Mouse (Mus musculus): ENCODE data around the gene Gm45713. TPM values are rescaled to one million over a fixed set of nuclear protein-coding genes. Genes with fewer than 3 reads are reported as not detected.
"Not testable (repeated sequence)": the region's sequence is repeated elsewhere in the genome, so short reads cannot be mapped to it uniquely, and the experiment has no call there.

Gene Gm45713
- polyA plus RNA-seq, 1 experiment from 2014 or later: not detected

DNA sequence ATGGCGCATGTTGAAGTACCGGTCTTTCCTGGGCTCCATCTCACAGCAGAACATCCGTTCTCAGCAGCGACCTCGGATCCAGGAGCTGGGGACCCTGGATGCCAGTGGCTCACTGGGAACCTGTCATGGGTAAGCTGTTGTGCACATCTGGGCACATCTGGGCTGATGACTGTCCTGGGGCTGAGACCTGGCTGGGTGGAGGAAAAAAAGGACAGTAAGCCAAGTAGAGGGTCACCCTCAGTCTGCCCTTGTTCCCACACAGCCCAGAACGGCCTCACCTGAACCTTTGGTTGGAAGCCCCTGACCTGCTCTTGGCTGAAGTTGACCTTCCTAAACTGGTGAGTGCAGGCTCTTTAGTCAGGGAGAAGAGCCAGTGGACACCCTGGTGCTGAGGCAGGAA, 23.0 kb upstream of the Gm45713 start:
- ATAC-seq: no peak
- peaks cover 20% of the 10 kb centered on the region for H3K4me1 ChIP-seq (replicated peaks; ENCODE audit: control insufficient read depth, insufficient read depth, low read length)
- no peak overlapping the region for H3K4me2 ChIP-seq (ENCODE audit: low read length)
- peaks cover 3% of the 10 kb centered on the region; the same call in 1 of the 2 replicates for H3K27me3 ChIP-seq (replicated peaks; ENCODE audit: control insufficient read depth, insufficient read depth, low read length)
- no peaks in the 10 kb centered on the region; the same call in 1 of the 2 replicates for H3K36me3 ChIP-seq (ENCODE audit: control insufficient read depth, insufficient read depth)
- H3K9me3 ChIP-seq (ENCODE audit: control insufficient read depth, low read length): no peaks in the 10 kb centered on the region
- no peak overlapping the region for H3K27ac ChIP-seq (ENCODE audit: low read length)
- no peak overlapping the region for H3K9ac ChIP-seq (replicated peaks; ENCODE audit: low read depth, low read length)
- no peak overlapping the region for H3K4me3 ChIP-seq (replicated peaks; ENCODE audit: low read length)
- whole genome bisulfite sequencing: 97% methylated on average over 6 of the region's 6 CpGs

DNA sequence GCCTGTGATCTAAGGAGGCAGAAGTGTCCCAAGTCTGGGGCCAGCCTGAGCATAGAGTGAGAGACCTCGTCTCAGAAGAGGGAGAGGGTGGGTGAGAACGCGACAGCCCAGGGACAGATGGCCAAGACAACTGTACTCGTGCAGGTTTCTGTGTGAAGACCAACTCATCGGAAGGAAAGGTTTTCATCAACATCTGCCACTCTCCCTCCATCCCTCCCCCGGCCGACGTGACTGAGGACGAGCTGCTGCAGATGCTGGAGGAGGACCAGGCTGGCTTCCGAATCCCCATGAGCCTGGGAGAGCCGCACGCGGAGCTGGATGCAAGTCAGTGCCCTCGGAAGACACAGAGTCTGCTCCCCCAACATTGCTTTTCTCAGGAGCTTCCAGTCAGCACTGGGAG, 21.4 kb upstream of the Gm45713 start:
- H3K36me3 ChIP-seq (ENCODE audit: control insufficient read depth, insufficient read depth): no peaks in the 10 kb centered on the region; the same call in 1 of the 2 replicates
- ATAC-seq: no peak
- peaks cover 20% of the 10 kb centered on the region for H3K4me1 ChIP-seq (replicated peaks; ENCODE audit: control insufficient read depth, insufficient read depth, low read length)
- no peaks in the 10 kb centered on the region for H3K9me3 ChIP-seq (ENCODE audit: control insufficient read depth, low read length)
- no peak overlapping the region for H3K4me3 ChIP-seq (replicated peaks; ENCODE audit: low read length)
- no peak overlapping the region for H3K9ac ChIP-seq (replicated peaks; ENCODE audit: low read depth, low read length)
- no peaks in the 10 kb centered on the region for H3K27me3 ChIP-seq (replicated peaks; ENCODE audit: control insufficient read depth, insufficient read depth, low read length)
- no peak overlapping the region for H3K4me2 ChIP-seq (ENCODE audit: low read length)
- H3K27ac ChIP-seq (ENCODE audit: low read length): no peak overlapping the region
- WGBS: 75% methylated on average over 14 of the region's 14 CpGs

DNA sequence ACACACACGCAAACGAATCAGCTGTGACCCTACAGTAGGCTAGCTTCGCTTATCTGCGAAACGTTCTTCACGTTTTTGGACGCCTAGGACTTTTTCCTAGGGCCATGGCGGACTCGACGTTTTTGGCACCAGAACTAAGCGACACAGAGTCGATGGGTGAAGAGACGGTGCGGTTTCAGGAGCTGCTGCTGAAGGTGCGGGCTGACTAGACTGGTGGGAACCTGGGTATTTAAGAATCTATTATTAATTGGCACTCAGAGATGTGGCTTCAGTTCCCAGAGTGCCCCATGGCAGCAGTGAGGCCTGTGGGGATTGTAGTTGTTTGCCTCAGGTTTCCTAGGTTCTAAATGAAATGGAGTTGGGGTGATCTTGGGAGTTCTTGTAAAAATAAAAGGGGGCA, 20.2 kb upstream of the Gm45713 start:
- Histone ChIP-seq H3K9ac (replicated peaks; ENCODE audit: low read depth, low read length) (no peak overlapping the region), H3K4me2 (ENCODE audit: low read length) (no peak overlapping the region), H3K4me1 (replicated peaks; ENCODE audit: control insufficient read depth, insufficient read depth, low read length) (peaks cover 19% of the 10 kb centered on the region), H3K27me3 (replicated peaks; ENCODE audit: control insufficient read depth, insufficient read depth, low read length) (no peaks in the 10 kb centered on the region), H3K4me3 (replicated peaks; ENCODE audit: low read length) (no peak overlapping the region), H3K36me3 (ENCODE audit: control insufficient read depth, insufficient read depth) (no peaks in the 10 kb centered on the region; the same call in 1 of the 2 replicates), H3K27ac (ENCODE audit: low read length) (no peak overlapping the region), H3K9me3 (ENCODE audit: control insufficient read depth, low read length) (no peaks in the 10 kb centered on the region)
- no peak for ATAC-seq
- 94% methylated on average over 15 of the region's 15 CpGs for WGBS

DNA sequence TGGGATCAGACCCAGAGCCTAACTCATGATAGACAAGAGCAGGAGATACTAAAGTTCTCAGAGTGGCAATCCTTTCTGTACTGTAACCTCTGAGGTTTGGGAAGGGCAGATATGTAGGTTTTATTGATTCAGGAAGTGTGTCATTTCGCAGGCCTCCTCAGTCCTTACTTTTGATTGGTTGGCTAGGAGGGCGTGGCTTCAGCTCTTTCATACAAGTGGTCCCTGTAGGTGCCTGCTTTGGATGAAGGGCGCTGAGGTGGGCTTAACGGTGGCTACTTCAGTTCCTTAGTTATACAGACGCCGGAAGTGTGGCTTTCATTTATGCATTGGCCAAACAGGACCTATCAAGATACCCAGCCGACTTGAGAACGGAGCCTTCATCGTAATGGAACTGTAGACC, 19.6 kb upstream of the Gm45713 start:
- no peak overlapping the region for H3K4me3 ChIP-seq (replicated peaks; ENCODE audit: low read length)
- WGBS: 84% methylated on average over 9 of the region's 9 CpGs

DNA sequence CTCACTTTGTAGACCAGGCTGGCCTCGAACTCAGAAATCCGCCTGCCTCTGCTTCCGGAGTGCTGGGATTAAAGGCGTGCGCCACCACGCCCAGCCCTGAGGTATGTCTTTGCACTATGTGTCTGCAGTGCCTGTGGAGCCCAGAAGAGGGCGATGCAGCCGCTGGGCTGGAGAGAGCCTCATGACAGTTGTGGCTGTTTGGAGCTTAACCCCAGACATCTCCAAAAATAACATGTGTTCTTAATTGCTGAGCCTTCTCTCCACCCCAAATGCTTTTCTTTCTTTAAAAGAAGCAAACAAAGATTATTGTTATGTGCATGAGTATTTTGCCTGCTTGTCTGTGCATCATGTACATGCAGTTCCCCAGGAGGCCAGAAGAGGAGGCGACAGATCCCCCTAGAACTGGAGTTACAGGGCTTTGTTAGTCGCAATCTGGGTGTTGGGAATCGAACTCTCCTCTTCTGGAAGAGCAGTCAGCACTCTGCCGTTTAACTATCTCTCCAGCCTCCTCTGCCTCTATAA, 19.0 kb upstream of the Gm45713 start:
- Histone ChIP-seq H3K4me3 (replicated peaks; ENCODE audit: low read length) (peak overlapping the region; percentile 78), H3K9me3 (ENCODE audit: control insufficient read depth, low read length) (no peaks in the 10 kb centered on the region), H3K27ac (ENCODE audit: low read length) (peak overlapping the region; percentile 97), H3K36me3 (ENCODE audit: control insufficient read depth, insufficient read depth) (no peaks in the 10 kb centered on the region; the same call in 1 of the 2 replicates), H3K4me1 (replicated peaks; ENCODE audit: control insufficient read depth, insufficient read depth, low read length) (peaks cover 23% of the 10 kb centered on the region), H3K9ac (replicated peaks; ENCODE audit: low read depth, low read length) (peak overlapping the region; percentile 48; the same call in 1 of the 2 replicates), H3K27me3 (replicated peaks; ENCODE audit: control insufficient read depth, insufficient read depth, low read length) (no peaks in the 10 kb centered on the region), H3K4me2 (ENCODE audit: low read length) (peak overlapping the region; percentile 68)
- 78% methylated on average over 12 of the region's 12 CpGs for WGBS
- no peak for ATAC-seq

More for the DNA sequence above, 19.6 kb upstream of the Gm45713 start:
- Histone ChIP-seq H3K27me3 (replicated peaks; ENCODE audit: control insufficient read depth, insufficient read depth, low read length) (no peaks in the 10 kb centered on the region), H3K36me3 (ENCODE audit: control insufficient read depth, insufficient read depth) (no peaks in the 10 kb centered on the region; the same call in 1 of the 2 replicates), H3K9ac (replicated peaks; ENCODE audit: low read depth, low read length) (no peak overlapping the region), H3K27ac (ENCODE audit: low read length) (no peak overlapping the region), H3K9me3 (ENCODE audit: control insufficient read depth, low read length) (no peaks in the 10 kb centered on the region), H3K4me2 (ENCODE audit: low read length) (no peak overlapping the region; the same call in 1 of the 2 replicates), H3K4me1 (replicated peaks; ENCODE audit: control insufficient read depth, insufficient read depth, low read length) (peaks cover 23% of the 10 kb centered on the region)
- ATAC-seq: no peak

DNA sequence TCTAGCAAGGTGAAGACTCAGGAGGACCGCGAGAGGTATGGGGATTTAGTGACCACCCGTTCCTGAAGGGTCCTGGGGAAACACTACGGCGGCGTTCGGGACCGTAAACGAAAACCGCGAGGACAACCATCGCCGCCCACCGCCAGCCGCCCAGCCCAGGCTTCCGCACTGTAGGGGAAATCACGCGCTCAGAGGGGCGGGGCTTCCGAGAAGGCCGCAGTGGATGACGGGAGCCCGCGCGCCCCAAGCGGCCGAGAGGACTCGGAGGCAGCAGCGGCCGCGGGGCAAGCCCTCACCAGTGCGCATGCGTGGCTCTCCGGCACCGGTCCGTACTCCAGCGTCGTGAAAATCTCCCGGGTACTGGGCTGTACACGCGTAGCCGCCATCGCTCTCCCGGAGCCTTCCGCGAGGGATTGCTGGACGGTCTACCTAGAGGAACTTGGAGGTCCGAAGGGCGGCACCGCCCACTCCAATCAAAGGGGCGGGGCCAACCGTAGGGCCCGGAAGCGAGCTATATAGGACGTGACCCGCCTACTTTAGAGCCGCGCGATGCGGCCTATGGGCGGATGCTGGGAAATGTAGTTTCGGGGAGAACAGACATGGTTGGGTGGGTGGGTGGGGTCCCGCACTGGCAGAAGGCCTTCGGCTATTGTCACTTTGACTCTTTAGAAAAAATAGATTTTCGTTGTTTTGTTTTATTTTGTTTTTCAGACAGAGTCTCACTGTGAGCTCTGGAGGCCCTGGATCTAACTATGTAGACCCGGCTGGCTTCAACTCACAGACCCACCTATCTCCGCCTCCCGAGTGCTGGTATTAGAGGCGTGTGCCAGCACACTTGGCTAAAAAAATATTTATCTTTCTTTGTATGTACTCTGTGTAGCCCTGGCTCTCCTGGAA, 18.3 kb upstream of the Gm45713 start, which contains the start of the genes Pih1d1 and Aldh16a1:
Gene Pih1d1 (plus strand): TSS at position 208 of the 897 bp plus-strand sequence.
Gene Aldh16a1 (minus strand): TSS at position 489 of the 897 bp plus-strand sequence.
- Histone ChIP-seq H3K27me3 (replicated peaks; ENCODE audit: control insufficient read depth, insufficient read depth, low read length) (no peaks in the 10 kb centered on the region), H3K4me2 (ENCODE audit: low read length) (peak within 1 kb of the TSS; percentile 68), H3K4me3 (replicated peaks; ENCODE audit: low read length) (peak within 1 kb of the TSS; percentile 78), H3K27ac (ENCODE audit: low read length) (peak within 1 kb of the TSS; percentile 97), H3K4me1 (replicated peaks; ENCODE audit: control insufficient read depth, insufficient read depth, low read length) (peaks cover 23% of the 10 kb centered on the region), H3K9ac (replicated peaks; ENCODE audit: low read depth, low read length) (peak within 1 kb of the TSS; percentile 67), H3K36me3 (ENCODE audit: control insufficient read depth, insufficient read depth) (no peaks in the 10 kb centered on the region; the same call in 1 of the 2 replicates), H3K9me3 (ENCODE audit: control insufficient read depth, low read length) (no peaks in the 10 kb centered on the region)
- ATAC-seq: peak; percentile 97
- WGBS: 4% methylated on average over 69 of the region's 69 CpGs

DNA sequence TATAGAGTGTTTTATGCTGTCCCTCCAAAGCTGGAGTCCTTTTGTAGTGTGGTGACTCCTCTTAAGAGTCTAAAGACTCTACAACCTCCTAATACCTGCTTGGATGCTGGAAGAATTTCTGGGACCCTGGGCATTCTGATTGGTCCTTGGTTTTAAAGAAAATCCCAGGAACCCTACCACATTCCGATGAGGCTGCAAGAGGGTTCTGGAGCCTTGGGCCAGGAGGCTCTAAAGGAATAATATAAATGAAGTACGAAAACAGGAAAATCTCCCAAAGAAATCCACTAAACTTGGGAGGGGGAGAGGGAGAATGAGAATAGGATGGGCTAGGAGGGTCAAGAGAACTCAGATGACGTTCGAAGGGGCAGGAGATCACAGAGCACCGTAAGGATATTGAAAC, 17.6 kb upstream of the Gm45713 start:
- peak overlapping the region; percentile 67 for H3K9ac ChIP-seq (replicated peaks; ENCODE audit: low read depth, low read length)
- peak overlapping the region; percentile 97 for H3K27ac ChIP-seq (ENCODE audit: low read length)
- H3K4me2 ChIP-seq (ENCODE audit: low read length): peak overlapping the region; percentile 68
- peak overlapping the region; percentile 78 for H3K4me3 ChIP-seq (replicated peaks; ENCODE audit: low read length)
- WGBS: 4% methylated on average over 5 of the region's 5 CpGs
- no peaks in the 10 kb centered on the region for H3K9me3 ChIP-seq (ENCODE audit: control insufficient read depth, low read length)
- no peaks in the 10 kb centered on the region for H3K36me3 ChIP-seq (ENCODE audit: control insufficient read depth, insufficient read depth)
- no peak; the same call in 1 of the 2 replicates for ATAC-seq
- peaks cover 23% of the 10 kb centered on the region for H3K4me1 ChIP-seq (replicated peaks; ENCODE audit: control insufficient read depth, insufficient read depth, low read length)
- H3K27me3 ChIP-seq (replicated peaks; ENCODE audit: control insufficient read depth, insufficient read depth, low read length): no peaks in the 10 kb centered on the region

DNA sequence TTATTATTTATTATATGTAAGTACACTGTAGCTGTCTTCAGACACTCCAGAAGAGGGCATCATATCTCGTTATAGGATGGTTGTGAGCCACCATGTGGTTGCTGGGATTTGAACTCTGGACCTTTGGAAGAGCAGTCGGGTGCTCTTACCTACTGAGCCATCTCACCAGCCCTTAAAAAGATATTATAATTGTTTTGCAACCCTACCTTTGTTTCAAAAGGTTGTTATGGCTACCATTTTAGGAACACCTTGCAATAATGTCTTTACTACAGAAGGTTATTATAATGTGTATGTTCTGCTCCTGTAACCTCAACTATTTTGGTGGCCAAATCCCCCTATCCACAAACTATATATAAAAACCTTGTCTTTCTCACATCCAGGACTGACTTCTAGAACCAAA, 17.0 kb upstream of the Gm45713 start:
- H3K4me3 ChIP-seq (replicated peaks; ENCODE audit: low read length); H3K4me2 ChIP-seq (ENCODE audit: low read length): not testable (repeated sequence)
- 96% methylated on average over 2 of the region's 2 CpGs for WGBS

DNA sequence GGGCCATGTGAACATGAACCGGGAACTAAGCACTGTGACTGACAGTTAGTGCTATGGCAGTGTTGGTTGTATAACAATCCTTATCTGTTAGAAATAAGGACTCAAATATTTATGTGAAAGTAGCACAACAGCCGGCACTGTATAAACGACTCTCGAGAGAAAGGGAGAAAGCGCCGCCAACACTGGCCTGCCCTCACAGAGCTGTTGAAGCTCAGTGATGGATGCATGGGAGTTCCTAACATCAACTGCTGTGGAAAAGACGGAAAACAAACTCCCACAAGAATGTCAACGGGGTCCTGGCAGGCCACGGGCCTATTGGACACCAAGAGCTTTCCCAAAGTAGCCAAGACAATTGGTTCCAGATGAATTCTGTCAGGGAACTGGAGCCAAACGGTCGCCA, 15.3 kb upstream of the Gm45713 start:
- H3K36me3 ChIP-seq (ENCODE audit: control insufficient read depth, insufficient read depth): no peaks in the 10 kb centered on the region
- H3K4me2 ChIP-seq (ENCODE audit: low read length): no peak overlapping the region
- H3K4me3 ChIP-seq (replicated peaks; ENCODE audit: low read length): no peak overlapping the region
- H3K9ac ChIP-seq (replicated peaks; ENCODE audit: low read depth, low read length): no peak overlapping the region
- no peak overlapping the region for H3K27ac ChIP-seq (ENCODE audit: low read length)
- no peak for ATAC-seq
- H3K27me3 ChIP-seq (replicated peaks; ENCODE audit: control insufficient read depth, insufficient read depth, low read length): no peaks in the 10 kb centered on the region
- no peaks in the 10 kb centered on the region for H3K9me3 ChIP-seq (ENCODE audit: control insufficient read depth, low read length)
- 28% methylated on average over 11 of the region's 11 CpGs for WGBS
- peaks cover 23% of the 10 kb centered on the region for H3K4me1 ChIP-seq (replicated peaks; ENCODE audit: control insufficient read depth, insufficient read depth, low read length)

More for the DNA sequence above, 17.0 kb upstream of the Gm45713 start:
- peaks cover 23% of the 10 kb centered on the region for H3K4me1 ChIP-seq (replicated peaks; ENCODE audit: control insufficient read depth, insufficient read depth, low read length)
- not testable (repeated sequence) for H3K36me3 ChIP-seq (ENCODE audit: control insufficient read depth, insufficient read depth); H3K9me3 ChIP-seq (ENCODE audit: control insufficient read depth, low read length); H3K27me3 ChIP-seq (replicated peaks; ENCODE audit: control insufficient read depth, insufficient read depth, low read length); H3K27ac ChIP-seq (ENCODE audit: low read length); ATAC-seq; H3K9ac ChIP-seq (replicated peaks; ENCODE audit: low read depth, low read length)
